Mouse (Mus musculus): ENCODE measurements at regions not wholly inside any gene's neighbourhood (a gene's known extent, or its start where the extent isn't known, plus 50 kb on each side); places are given as distances from the start of the nearest gene placed in this dataset.

GRCm38 (mm10) chr1:190307751-190308150 is 137.2 kb upstream of the Prox1 start:
- in situ Hi-C loops (cut with MboI, MseI), result no loop called here

GRCm38 (mm10) chr1:190297666-190298327 is 127.3 kb upstream of the Prox1 start:
- in situ Hi-C loops (cut with MboI, MseI), result no loop called here

- in situ Hi-C loops (cut with MboI, MseI), result no loop called here
These were observed 119.5 kb upstream of the Prox1 start for GRCm38 (mm10) chr1:190290061-190290460.

- in situ Hi-C loops (cut with MboI, MseI), result no loop called here
These were observed 116.1 kb upstream of the Prox1 start for GRCm38 (mm10) chr1:190286481-190287145.

- in situ Hi-C loops (cut with MboI, MseI), result no loop called here
These were observed 115.1 kb upstream of the Prox1 start for GRCm38 (mm10) chr1:190285636-190286035.

GRCm38 (mm10) chr1:190285049-190285448 is 114.5 kb upstream of the Prox1 start:
- in situ Hi-C loops (cut with MboI, MseI), result no loop called here

- in situ Hi-C loops (cut with MboI, MseI), result no loop called here
These were observed 113.6 kb upstream of the Prox1 start for GRCm38 (mm10) chr1:190284138-190284537.

- in situ Hi-C loops (cut with MboI, MseI), result no loop called here
These were observed 109.8 kb upstream of the Prox1 start for GRCm38 (mm10) chr1:190280081-190280858.

GRCm38 (mm10) chr1:190274911-190275310 is 104.4 kb upstream of the Prox1 start:
- in situ Hi-C loops (cut with MboI, MseI), result no loop called here

GRCm38 (mm10) chr1:190270784-190271385 is 100.4 kb upstream of the Prox1 start:
- in situ Hi-C loops (cut with MboI, MseI), result no loop called here

GRCm38 (mm10) chr1:190269181-190269580 is 98.7 kb upstream of the Prox1 start:
- in situ Hi-C loops (cut with MboI, MseI), result no loop called here

GRCm38 (mm10) chr1:190265085-190265780 is 94.7 kb upstream of the Prox1 start:
- in situ Hi-C loops (cut with MboI, MseI), result no loop called here

GRCm38 (mm10) chr1:190264501-190264900 is 94.0 kb upstream of the Prox1 start:
- in situ Hi-C loops (cut with MboI, MseI), result no loop called here

GRCm38 (mm10) chr1:190263620-190264019 is 93.1 kb upstream of the Prox1 start:
- in situ Hi-C loops (cut with MboI, MseI), result no loop called here

- in situ Hi-C loops (cut with MboI, MseI), result no loop called here
These were observed 89.1 kb upstream of the Prox1 start for GRCm38 (mm10) chr1:190259576-190259975.

- in situ Hi-C loops (cut with MboI, MseI), result no loop called here
These were observed 80.2 kb upstream of the Prox1 start for GRCm38 (mm10) chr1:190250574-190251246.

- in situ Hi-C loops (cut with MboI, MseI), result no loop called here
These were observed 72.0 kb upstream of the Prox1 start for GRCm38 (mm10) chr1:190242526-190242925.

- in situ Hi-C loops (cut with MboI, MseI), result no loop called here
These were observed 69.3 kb upstream of the Prox1 start for GRCm38 (mm10) chr1:190239796-190240195.

GRCm38 (mm10) chr1:190230866-190231265 is 60.4 kb upstream of the Prox1 start:
- in situ Hi-C loops (cut with MboI, MseI), result no loop called here

GRCm38 (mm10) chr1:190220417-190220816 is 49.9 kb upstream of the Prox1 start:
- in situ Hi-C loops (cut with MboI, MseI), result no loop called here
